Mouse (Mus musculus): ENCODE measurements around the gene Ovol3. TPM values are rescaled to one million over a fixed set of nuclear protein-coding genes. Genes with fewer than 3 reads are reported as not detected.
"Not testable (repeated sequence)": the region's sequence is repeated elsewhere in the genome, so short reads cannot be mapped to it uniquely, and the experiment has no call there.

The Ovol3 gene
- polyA plus RNA-seq, 1 experiment: not detected

GRCm38 (mm10) chr7:30205383-30205782 lies 30.1 kb downstream of the Ovol3 start:
- no peak overlapping the region for H3ac ChIP-seq (ENCODE audit: control insufficient read depth, insufficient read length)
- no peaks in the 10 kb centered on the region for H3K36me3 ChIP-seq (ENCODE audit: control insufficient read depth, insufficient read depth)
- TF ChIP-seq USF1 (IDR thresholded peaks at IDR 0.05; ENCODE audit: low read depth) (no peak), MYOG (IDR thresholded peaks at IDR 0.05; ENCODE audit: control insufficient read depth in 1 of 3, insufficient read depth in 1 of 3, insufficient read length in 2 of 3, low read depth in 2 of 3) (no peak), REST (IDR thresholded peaks at IDR 0.05; ENCODE audit: insufficient read depth, insufficient read length) (no peak), CEBPB (IDR thresholded peaks at IDR 0.05; ENCODE audit: insufficient read depth, poor library complexity, severe bottlenecking) (no peak)
- no peaks in the 10 kb centered on the region for H3K27me3 ChIP-seq (ENCODE audit: control insufficient read depth, insufficient read depth, insufficient read length)
- no peak overlapping the region for H3K4me3 ChIP-seq
- no peaks in the 10 kb centered on the region for H3K79me2 ChIP-seq (ENCODE audit: control insufficient read depth, insufficient read depth)
- no peak overlapping the region for H3K4me2 ChIP-seq (ENCODE audit: low read depth)

- no peak overlapping the region for H3ac ChIP-seq (ENCODE audit: control insufficient read depth, insufficient read length)
- H3K27me3 ChIP-seq (ENCODE audit: control insufficient read depth, insufficient read depth, insufficient read length): no peaks in the 10 kb centered on the region
- no peaks in the 10 kb centered on the region for H3K36me3 ChIP-seq (ENCODE audit: control insufficient read depth, insufficient read depth)
- no peak overlapping the region for H3K4me3 ChIP-seq
- H3K4me2 ChIP-seq (ENCODE audit: low read depth): no peak overlapping the region
- TF ChIP-seq POLR2A (IDR thresholded peaks at IDR 0.05; ENCODE audit: insufficient read length, low read depth) (no peak), TCF3 (IDR thresholded peaks at IDR 0.05; ENCODE audit: insufficient read length, low read depth) (no peak), SRF (IDR thresholded peaks at IDR 0.05; ENCODE audit: control insufficient read depth, insufficient read length, low read depth) (no peak)
- no peaks in the 10 kb centered on the region for H3K79me2 ChIP-seq (ENCODE audit: control insufficient read depth, insufficient read depth)
Observed at GRCm38 (mm10) chr7:30204380-30204779, 31.1 kb downstream of the Ovol3 start.

- no peak overlapping the region for H3K4me3 ChIP-seq
- no peak overlapping the region for H3K4me2 ChIP-seq (ENCODE audit: low read depth)
- H3K36me3 ChIP-seq (ENCODE audit: control insufficient read depth, insufficient read depth): no peaks in the 10 kb centered on the region
- H3K27me3 ChIP-seq (ENCODE audit: control insufficient read depth, insufficient read depth, insufficient read length): no peaks in the 10 kb centered on the region
- no peaks in the 10 kb centered on the region for H3K79me2 ChIP-seq (ENCODE audit: control insufficient read depth, insufficient read depth)
- TF ChIP-seq MAX (IDR thresholded peaks at IDR 0.05; ENCODE audit: low read depth) (no peak), USF1 (IDR thresholded peaks at IDR 0.05; ENCODE audit: low read depth) (no peak), POLR2A (IDR thresholded peaks at IDR 0.05; ENCODE audit: insufficient read length, low read depth) (no peak)
- H3ac ChIP-seq (ENCODE audit: control insufficient read depth, insufficient read length): no peak overlapping the region
Observed at GRCm38 (mm10) chr7:30202895-30203690, 32.4 kb downstream of the Ovol3 start.

GRCm38 (mm10) chr7:30200661-30201060 lies 34.9 kb downstream of the Ovol3 start:
- not testable (repeated sequence) for H3K4me2 ChIP-seq (ENCODE audit: low read depth); H3K79me2 ChIP-seq (ENCODE audit: control insufficient read depth, insufficient read depth); H3K36me3 ChIP-seq (ENCODE audit: control insufficient read depth, insufficient read depth); H3K4me3 ChIP-seq; H3K27me3 ChIP-seq (ENCODE audit: control insufficient read depth, insufficient read depth, insufficient read length); H3ac ChIP-seq (ENCODE audit: control insufficient read depth, insufficient read length)

GRCm38 (mm10) chr7:30200200-30200599 lies 35.3 kb downstream of the Ovol3 start:
- no peak for TF ChIP-seq MAX (IDR thresholded peaks at IDR 0.05; ENCODE audit: low read depth)
- no peak for TF ChIP-seq SRF (IDR thresholded peaks at IDR 0.05; ENCODE audit: control insufficient read depth, insufficient read length, low read depth)
- no peak for TF ChIP-seq E2F4 (IDR thresholded peaks at IDR 0.05; ENCODE audit: insufficient read depth)
- no peak for TF ChIP-seq MYOD1 (IDR thresholded peaks at IDR 0.05; ENCODE audit: control insufficient read depth in 1 of 3, insufficient read length in 2 of 3, low read depth in 2 of 3)
- TF ChIP-seq POLR2A (IDR thresholded peaks at IDR 0.05; ENCODE audit: insufficient read length, low read depth): no peak
- no peak for TF ChIP-seq MYOG (IDR thresholded peaks at IDR 0.05; ENCODE audit: control insufficient read depth in 1 of 3, insufficient read depth in 1 of 3, insufficient read length in 2 of 3, low read depth in 2 of 3)
- Histone ChIP-seq H3K36me3 (ENCODE audit: control insufficient read depth, insufficient read depth) (no peaks in the 10 kb centered on the region), H3K4me2 (ENCODE audit: low read depth) (no peak overlapping the region), H3K79me2 (ENCODE audit: control insufficient read depth, insufficient read depth) (no peaks in the 10 kb centered on the region), H3ac (ENCODE audit: control insufficient read depth, insufficient read length) (no peak overlapping the region), H3K4me3 (no peak overlapping the region), H3K27me3 (ENCODE audit: control insufficient read depth, insufficient read depth, insufficient read length) (no peaks in the 10 kb centered on the region)

GRCm38 (mm10) chr7:30199498-30200139 lies 35.9 kb downstream of the Ovol3 start:
- no peak overlapping the region for H3K4me3 ChIP-seq
- H3K27me3 ChIP-seq (ENCODE audit: control insufficient read depth, insufficient read depth, insufficient read length): no peaks in the 10 kb centered on the region
- no peak overlapping the region for H3ac ChIP-seq (ENCODE audit: control insufficient read depth, insufficient read length)
- no peak overlapping the region for H3K4me2 ChIP-seq (ENCODE audit: low read depth)
- TF ChIP-seq MYOG (IDR thresholded peaks at IDR 0.05; ENCODE audit: control insufficient read depth in 1 of 3, insufficient read depth in 1 of 3, insufficient read length in 2 of 3, low read depth in 2 of 3): no peak
- TF ChIP-seq USF1 (IDR thresholded peaks at IDR 0.05; ENCODE audit: low read depth): no peak
- no peak for TF ChIP-seq POLR2A (IDR thresholded peaks at IDR 0.05; ENCODE audit: insufficient read length, low read depth)
- no peak for TF ChIP-seq POLR2AphosphoS2 (IDR thresholded peaks at IDR 0.05; ENCODE audit: insufficient read length, low read depth)
- TF ChIP-seq TCF3 (IDR thresholded peaks at IDR 0.05; ENCODE audit: insufficient read length, low read depth): no peak
- TF ChIP-seq MYOD1 (IDR thresholded peaks at IDR 0.05; ENCODE audit: control insufficient read depth in 1 of 3, insufficient read length in 2 of 3, low read depth in 2 of 3): no peak
- TF ChIP-seq SRF (IDR thresholded peaks at IDR 0.05; ENCODE audit: control insufficient read depth, insufficient read length, low read depth): no peak
- TF ChIP-seq REST (IDR thresholded peaks at IDR 0.05; ENCODE audit: insufficient read depth, insufficient read length): no peak
- TF ChIP-seq MAX (IDR thresholded peaks at IDR 0.05; ENCODE audit: low read depth): no peak
- TF ChIP-seq CEBPB (IDR thresholded peaks at IDR 0.05; ENCODE audit: insufficient read depth, poor library complexity, severe bottlenecking): no peak
- no peak for TF ChIP-seq TCF12 (IDR thresholded peaks at IDR 0.05; ENCODE audit: insufficient read depth, poor library complexity, severe bottlenecking)
- TF ChIP-seq E2F4 (IDR thresholded peaks at IDR 0.05; ENCODE audit: insufficient read depth): no peak
- no peaks in the 10 kb centered on the region for H3K36me3 ChIP-seq (ENCODE audit: control insufficient read depth, insufficient read depth)
- peaks cover under 1% of the 10 kb centered on the region for H3K79me2 ChIP-seq (ENCODE audit: control insufficient read depth, insufficient read depth)
